Mouse (Mus musculus) C2C12 (cell line): ENCODE results near the gene Ppp1cc.

Experiments
- CEBPB ChIP-seq: IDR thresholded peaks from one replicate; pipeline ENCODE4 v1.6.1; 2011; ENCODE audit warnings: low read depth, mild to moderate bottlenecking, control low read depth, moderate library complexity
- CTCF ChIP-seq: IDR thresholded peaks from one replicate; pipeline ENCODE4 v1.5.1; 2011; ENCODE audit not compliant: control insufficient read depth, insufficient read depth, insufficient read length
- FOSL1 ChIP-seq: IDR thresholded peaks from one replicate; pipeline ENCODE4 v1.8.0; 2011; ENCODE audit warnings: mild to moderate bottlenecking, low read length; ENCODE audit not compliant: poor library complexity, insufficient read depth, severe bottlenecking
- MAX ChIP-seq: IDR thresholded peaks from one replicate; pipeline ENCODE4 v1.6.1; 2011; ENCODE audit warnings: mild to moderate bottlenecking, control low read depth
- MYOG ChIP-seq: IDR thresholded peaks from one replicate; pipeline ENCODE4 v1.6.1; 2011; ENCODE audit not compliant: control insufficient read depth, insufficient read length; ENCODE audit errors: extremely low read depth
- USF1 ChIP-seq: IDR thresholded peaks from one replicate; pipeline ENCODE4 v1.6.1; 2011; ENCODE audit warnings: low read depth, mild to moderate bottlenecking, control low read depth, moderate library complexity

- TF ChIP-seq CTCF, result no peak
- TF ChIP-seq MYOG, result no peak
- no peak for TF ChIP-seq USF1
- TF ChIP-seq CEBPB, result no peak
- no peak for TF ChIP-seq MAX
- TF ChIP-seq FOSL1, result no peak
These were observed 10.0 kb upstream of the Ppp1cc start for GRCm38 (mm10) chr5:122148107-122148506.
